Mouse (Mus musculus): ENCODE results near the gene Olfr24. TPM values are rescaled to one million over a fixed set of nuclear protein-coding genes. Genes with fewer than 3 reads are reported as not detected.
"Not testable (repeated sequence)": the region's sequence is repeated elsewhere in the genome, so short reads cannot be mapped to it uniquely, and the experiment has no call there.

The Olfr24 gene
- under 1 TPM in 1 of 2 experiments, not detected in 1; 0.21 TPM for polyA plus RNA-seq (2017; shearing (Covaris generic))

GRCm38 (mm10) chr9:18763896-18764295 lies at the start of gene Olfr24:
TSS of gene Olfr24 (minus strand) at chr9:18763996.
- ATAC-seq: no peak

GRCm38 (mm10) chr9:18785316-18785715 lies 21.5 kb upstream of the Olfr24 start:
- no peak for ATAC-seq

DNA sequence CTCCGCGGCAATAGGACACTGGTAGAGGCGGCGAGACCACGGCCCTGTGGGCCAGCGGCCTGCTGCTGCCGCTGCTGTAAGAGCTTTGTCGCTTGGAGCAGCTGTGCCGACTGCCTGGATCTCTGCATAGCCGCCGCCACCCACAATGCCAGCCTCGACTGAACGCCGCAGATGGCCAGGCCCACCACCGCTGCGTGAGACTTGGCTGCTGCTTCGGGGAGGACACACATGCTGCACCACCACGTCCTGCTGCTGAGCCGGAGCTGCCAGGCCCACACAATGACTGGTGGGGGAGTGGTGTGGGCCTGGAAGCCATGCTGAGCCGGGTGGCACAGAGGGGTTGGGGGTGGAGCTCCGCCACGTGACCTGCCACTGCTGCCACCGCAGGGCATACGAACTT lies 15.7 kb upstream of the Olfr24 start:
- no peak for ATAC-seq

- no peak for ATAC-seq
Observed at GRCm38 (mm10) chr9:18778981-18779380, 15.2 kb upstream of the Olfr24 start.

DNA sequence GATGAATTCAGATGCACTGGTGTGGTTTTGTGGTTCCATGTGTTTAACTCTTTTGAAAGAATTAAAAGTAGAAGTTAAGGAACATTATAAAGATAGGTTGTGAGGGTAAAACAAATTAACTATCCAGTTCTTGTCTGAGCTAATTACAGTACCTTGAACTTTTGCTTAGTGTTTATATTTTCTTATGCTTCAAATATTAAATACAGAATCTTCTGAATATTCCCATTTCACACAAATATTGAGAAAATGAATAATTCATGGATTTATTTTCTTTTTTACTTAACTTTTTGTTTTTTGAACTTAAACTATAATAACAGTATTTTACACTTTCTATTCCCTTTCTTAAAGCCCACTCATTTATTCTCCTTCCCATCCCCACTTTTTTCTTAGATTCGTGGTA lies 8.2 kb downstream of the Olfr24 start:
- no peak for ATAC-seq

DNA sequence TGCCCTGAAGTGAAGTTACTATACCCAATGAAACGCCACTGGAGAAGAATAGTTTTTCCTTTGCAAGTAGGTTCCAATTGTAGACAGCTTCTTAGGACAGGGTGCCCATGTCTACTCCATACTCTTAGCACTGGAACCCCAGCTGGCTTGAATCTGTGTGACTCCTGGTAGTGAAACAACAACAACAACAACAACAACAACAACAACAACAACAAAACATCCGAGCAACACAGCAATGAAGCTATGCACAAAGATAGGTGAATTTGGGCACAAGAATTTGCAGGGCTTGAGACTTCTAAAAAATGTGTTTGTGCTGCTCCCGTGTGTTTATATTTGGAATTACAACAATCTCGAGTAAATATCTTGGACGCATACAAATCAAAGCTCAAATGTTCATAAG lies 19.2 kb downstream of the Olfr24 start:
- ATAC-seq: no peak

GRCm38 (mm10) chr9:18734177-18734576 lies 29.6 kb downstream of the Olfr24 start:
- not testable (repeated sequence) for ATAC-seq

- no peak for ATAC-seq
Observed at GRCm38 (mm10) chr9:18722712-18723099, 41.1 kb downstream of the Olfr24 start.

DNA sequence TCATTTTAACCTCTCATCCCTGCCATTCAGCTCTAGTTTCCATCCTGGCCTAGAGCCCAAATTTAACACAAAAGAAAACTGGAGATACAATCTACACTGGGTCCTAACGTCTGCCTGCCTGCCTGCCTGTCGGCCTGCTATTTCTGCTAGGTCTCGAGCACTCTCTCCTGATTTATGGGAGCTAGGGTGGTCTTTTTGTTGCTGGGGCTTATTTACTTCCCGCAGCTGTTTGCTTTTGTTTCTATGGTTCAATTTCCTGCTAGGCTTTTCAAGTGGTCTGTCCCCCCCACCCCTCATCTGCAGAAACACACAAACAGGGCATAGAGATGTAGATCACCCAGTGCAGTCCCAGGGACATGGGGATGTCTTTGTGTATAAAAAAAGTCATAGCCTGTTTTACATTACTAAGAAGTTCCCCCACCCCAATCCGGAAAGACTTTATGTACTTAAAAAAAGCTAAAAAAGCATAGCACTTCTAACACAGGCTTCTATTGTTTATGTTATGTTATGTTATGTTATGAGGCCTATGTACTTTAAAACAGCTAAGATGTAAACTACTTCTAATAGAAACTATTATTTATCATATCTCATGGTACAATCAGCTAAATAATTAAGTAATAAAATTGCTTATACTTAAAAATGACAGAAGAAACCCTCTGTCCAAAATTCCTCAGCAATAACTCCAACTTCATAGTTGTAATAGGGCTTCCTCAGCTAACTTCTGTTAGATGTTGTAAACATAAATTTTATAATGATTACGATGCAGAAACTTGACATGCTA lies 41.7 kb downstream of the Olfr24 start:
- ATAC-seq: no peak

DNA sequence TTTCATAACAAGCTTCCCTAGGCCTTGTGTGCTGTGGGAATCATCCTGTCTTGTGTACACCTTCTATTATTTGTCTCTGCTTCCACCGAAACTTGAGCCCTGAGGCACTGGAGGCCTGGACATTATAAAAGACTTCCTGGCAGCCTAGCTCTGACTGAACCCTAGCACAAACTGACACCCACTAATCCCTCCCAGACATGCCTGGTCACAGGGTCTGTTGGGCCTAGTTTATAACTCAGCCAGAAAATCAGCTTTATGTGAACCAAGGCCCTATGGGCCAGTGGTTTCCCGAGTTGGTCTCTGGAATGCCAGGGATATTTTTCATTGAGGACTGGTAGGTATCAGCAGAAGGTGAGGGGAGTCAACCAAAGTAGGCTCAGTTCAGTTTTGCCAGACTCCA lies 42.8 kb downstream of the Olfr24 start:
- ATAC-seq: no peak

- ATAC-seq: no peak
Observed at GRCm38 (mm10) chr9:18705628-18706027, 58.2 kb downstream of the Olfr24 start.

Other genes with a start within 250 kb of the Olfr24 start
- gene Muc16, start 89.5 kb downstream of the Olfr24 start, polyA plus RNA-seq (2017; shearing (Covaris generic)): under 1 TPM in 1 of 2 experiments, not detected in 1; 0.07 TPM
- gene Olfr828, start 55.5 kb upstream of the Olfr24 start, polyA plus RNA-seq (2017; shearing (Covaris generic)): not detected
- not detected for gene Olfr829, start 90.9 kb upstream of the Olfr24 start, polyA plus RNA-seq (2017; shearing (Covaris generic))
- not detected for gene Olfr830, start 110.7 kb upstream of the Olfr24 start, polyA plus RNA-seq (2017; shearing (Covaris generic))
- gene Olfr832, start 173.1 kb upstream of the Olfr24 start, polyA plus RNA-seq (2017; shearing (Covaris generic)): not detected
- gene Olfr834, start 224.0 kb upstream of the Olfr24 start, polyA plus RNA-seq (2017; shearing (Covaris generic)): not detected